Mouse (Mus musculus): ENCODE measurements around the gene Plppr1.
"Not testable (repeated sequence)": the region's sequence is repeated elsewhere in the genome, so short reads cannot be mapped to it uniquely, and the experiment has no call there.

The Plppr1 gene

GRCm38 (mm10) chr4:49239451-49239850 is 180.4 kb downstream of the Plppr1 start:
- DNase-seq = no peak

DNA sequence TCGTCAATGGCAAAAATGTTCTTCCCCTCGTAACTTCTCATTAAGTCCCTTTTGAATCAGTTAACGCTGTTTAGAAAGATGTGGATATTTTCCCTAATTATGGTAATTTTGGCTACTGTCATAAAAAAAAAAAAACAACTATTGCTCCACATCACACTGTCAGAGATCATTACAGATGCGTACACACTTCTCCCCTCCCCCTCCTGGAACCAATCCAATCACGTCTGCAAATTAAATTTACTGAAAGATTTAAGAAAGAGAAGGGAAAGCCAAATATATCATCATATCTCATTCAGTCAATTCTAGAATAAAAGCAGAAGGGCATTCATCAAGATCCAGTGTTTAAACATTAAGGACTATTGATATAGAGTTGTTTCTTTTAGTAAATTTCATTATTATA is 185.7 kb downstream of the Plppr1 start:
- no peak for DNase-seq

GRCm38 (mm10) chr4:49245274-49245673 is 186.2 kb downstream of the Plppr1 start:
- DNase-seq = no peak

- DNase-seq = no peak
These were observed 192.2 kb downstream of the Plppr1 start for GRCm38 (mm10) chr4:49251262-49251661.

DNA sequence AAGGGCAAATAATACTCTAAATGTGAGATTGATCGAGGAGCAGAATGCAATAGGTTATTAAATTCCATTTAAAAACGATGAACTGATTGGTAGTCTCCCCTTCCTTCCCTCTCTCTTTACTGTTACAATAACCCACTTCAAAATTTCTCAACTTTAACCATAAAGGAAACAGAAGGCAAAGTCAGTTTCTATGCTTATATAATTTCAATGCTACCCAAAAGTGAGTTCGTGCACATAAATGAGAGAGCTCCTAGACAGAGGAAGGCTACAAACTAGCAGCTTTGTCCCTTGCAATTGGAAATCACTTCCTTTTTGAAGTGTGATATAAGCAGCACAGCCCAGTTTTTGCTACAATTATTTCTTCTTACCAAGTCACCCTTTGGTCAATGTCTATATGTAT is 193.1 kb downstream of the Plppr1 start:
- DNase-seq = no peak

GRCm38 (mm10) chr4:49278515-49278914 is 219.4 kb downstream of the Plppr1 start:
- no peak for DNase-seq

GRCm38 (mm10) chr4:49284692-49285291 is 225.7 kb downstream of the Plppr1 start:
- DNase-seq = peak; percentile 6 to 8

DNA sequence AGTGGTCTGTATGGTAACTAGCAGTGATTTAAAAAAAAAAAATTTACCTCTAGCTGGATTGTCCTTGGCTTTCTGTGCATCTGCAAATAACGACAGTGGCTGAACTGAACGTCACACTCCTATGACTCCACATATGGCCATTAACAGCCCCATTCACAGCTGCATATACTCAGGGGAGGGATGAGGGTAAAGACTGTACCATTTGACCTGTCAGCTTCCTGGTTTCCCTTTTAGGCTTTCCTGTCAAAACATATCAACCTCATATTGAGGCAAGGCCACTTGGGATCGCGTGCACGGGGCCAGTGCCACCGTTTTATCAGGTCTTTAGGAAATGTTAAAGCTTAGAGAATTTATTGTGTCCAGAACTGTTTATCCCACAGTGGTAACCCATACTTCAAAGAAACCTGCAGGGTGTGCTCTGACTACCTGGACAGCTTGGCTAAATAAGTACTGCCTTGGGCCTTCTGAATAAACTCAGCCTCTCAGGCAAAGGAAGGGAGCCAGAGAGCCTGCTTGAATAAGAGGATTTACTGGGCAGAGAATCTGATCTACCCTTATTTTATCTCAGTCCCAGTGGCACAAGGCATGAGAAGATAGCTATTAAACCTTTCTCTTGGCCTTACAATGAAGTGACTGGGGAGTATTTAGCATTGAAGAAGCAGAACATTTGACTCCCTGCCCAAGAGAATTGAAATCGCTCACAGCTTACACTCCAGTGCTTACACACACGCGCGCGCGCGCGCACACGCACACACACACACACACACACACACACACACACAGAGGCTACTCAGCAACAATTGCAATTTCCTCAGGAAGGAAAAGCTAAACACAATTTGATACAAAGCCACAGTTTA is 226.5 kb downstream of the Plppr1 start:
- DNase-seq = peak; percentile 6

GRCm38 (mm10) chr4:49286197-49286492 is 227.1 kb downstream of the Plppr1 start:
- DNase-seq = no peak

GRCm38 (mm10) chr4:49296434-49296833 is 237.4 kb downstream of the Plppr1 start:
- DNase-seq = no peak

DNA sequence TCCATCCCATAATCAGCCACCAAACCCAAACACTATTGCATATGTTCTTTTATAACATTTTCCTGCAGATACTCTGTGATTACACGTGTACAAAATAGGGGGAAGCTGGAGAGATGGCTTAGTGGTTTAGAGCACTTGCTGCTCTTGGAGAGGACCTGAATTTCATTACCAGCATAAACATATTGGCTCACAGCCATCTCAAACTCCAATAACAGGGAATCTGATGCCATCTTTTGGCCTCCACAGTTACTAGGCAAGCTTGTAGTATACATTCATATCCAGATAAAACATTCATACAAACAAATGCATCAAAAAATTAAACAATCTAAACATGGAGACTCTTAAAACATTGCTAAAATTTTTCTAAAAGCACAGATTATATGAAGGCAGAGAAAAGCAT is 240.5 kb downstream of the Plppr1 start:
- DNase-seq = no peak

GRCm38 (mm10) chr4:49321903-49322635 is 263.0 kb downstream of the Plppr1 start:
- DNase-seq = no peak

GRCm38 (mm10) chr4:49337949-49338348 is 278.9 kb downstream of the Plppr1 start:
- not testable (repeated sequence) for DNase-seq

DNA sequence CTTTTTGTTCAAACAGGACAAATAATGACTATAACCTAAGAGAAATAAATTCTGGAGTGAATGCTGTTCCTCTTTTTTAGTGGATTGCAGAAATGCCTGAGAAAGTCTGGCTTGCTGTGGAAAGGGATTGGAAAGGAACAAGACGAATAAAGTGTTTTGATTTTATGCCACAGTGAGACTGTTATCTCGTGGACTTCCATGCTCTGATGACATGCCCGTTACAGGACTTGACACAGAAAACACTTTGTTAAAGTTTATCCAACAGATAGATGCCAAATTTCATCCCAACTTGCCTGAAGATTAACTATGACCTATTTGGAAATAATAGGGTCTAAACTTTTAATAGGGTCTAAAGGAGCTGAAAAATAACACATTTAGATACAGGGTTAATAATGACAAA is 281.0 kb downstream of the Plppr1 start:
- not testable (repeated sequence) for DNase-seq

DNA sequence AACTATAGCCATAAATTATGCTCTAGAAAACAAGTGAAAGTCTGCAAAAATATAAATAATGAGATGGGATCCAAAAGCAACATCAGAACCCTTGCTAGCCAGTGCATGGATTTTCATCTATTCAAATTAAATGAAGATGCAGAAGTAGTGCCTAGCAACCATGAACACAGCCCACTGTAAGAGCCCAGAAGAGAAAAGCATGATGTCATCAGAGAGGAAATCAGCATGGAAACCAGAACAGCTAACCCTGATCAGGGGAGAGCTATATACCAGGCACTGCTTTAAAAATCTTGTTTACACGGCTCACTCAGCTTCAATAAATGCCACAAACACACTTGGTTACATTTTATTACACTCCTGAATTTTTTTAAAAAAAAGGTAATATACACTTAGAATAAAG is 288.9 kb downstream of the Plppr1 start:
- DNase-seq = not testable (repeated sequence)

DNA sequence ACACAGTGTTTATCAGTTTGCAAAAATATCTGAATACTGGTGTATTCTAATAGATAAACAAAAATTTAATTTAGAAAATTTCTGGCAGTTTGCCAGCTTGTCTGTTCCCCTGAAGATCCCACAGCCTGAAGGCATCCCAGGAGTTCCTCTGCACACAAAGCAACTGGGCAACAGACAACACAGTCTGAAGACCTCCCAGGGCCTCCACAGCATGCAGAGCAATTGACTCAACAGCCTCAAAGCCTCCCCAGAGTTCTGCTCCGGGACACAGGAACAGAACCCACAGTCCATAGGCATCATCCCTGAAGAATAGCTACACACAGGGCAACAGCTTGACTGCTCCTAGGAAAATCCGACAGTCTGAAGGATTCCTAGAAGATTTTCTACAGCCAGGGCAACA is 289.6 kb downstream of the Plppr1 start:
- no peak for DNase-seq

- DNase-seq = no peak
These were observed 291.4 kb downstream of the Plppr1 start for GRCm38 (mm10) chr4:49350470-49350869.

DNA sequence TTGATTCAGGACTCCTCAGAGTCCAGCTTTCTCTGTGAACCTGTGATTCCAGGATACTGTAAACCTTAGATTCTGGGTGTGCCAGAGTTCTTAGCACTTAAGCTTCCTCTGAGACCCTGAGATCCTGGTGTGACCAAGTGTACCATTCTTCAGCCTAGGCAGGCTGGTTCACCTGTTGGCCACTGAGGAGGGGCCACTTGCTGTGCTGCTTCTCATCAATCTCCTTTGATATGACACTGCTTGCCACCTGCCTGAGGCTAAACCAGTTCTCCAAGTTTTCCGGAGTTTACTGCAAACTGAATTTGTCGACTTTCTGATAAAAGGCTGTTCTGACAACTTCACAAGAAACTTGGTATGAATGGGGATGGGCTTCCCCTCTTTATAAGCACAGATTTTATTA is 298.0 kb downstream of the Plppr1 start:
- no peak for DNase-seq

DNA sequence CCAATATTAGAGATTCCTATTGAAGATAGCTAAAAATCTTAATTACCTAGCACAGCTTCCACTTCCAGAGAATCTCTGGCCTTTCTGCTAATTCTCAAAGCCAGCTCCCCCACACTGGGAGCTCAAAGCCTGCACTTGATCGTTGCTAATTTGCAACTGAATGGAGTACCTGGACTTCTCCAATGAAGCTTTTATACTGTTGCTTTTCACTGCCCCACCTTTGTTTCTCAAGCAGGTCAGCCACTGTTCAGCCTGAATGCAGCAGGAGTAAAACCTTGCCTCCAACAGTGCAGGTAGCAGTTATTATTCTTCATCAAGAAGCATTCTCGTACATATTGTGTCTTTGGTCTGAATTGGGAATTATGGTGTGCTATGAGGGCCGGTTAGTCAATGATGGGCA is 309.0 kb downstream of the Plppr1 start:
- DNase-seq = not testable (repeated sequence)

GRCm38 (mm10) chr4:49383576-49384318 is 324.7 kb downstream of the Plppr1 start:
- DNase-seq = not testable (repeated sequence)

GRCm38 (mm10) chr4:49386873-49387272 is 327.8 kb downstream of the Plppr1 start:
- no peak for DNase-seq
